Mouse (Mus musculus) small intestine, adult 2 months (tissue): ENCODE results near the gene Vps51. TPM values are rescaled to one million over a fixed set of nuclear protein-coding genes. Genes with fewer than 3 reads are reported as not detected.

ENCODE experiments used
- H3K27ac ChIP-seq: fragments of 200-500 bp; 2 replicates; pipeline ENCODE4 v1.5.1; 2012; ENCODE audit warnings: low read depth, low read length, control low read depth, inconsistent platforms; ENCODE audit not compliant: insufficient read depth
- H3K27me3 ChIP-seq: fragments of 200-500 bp; 2 replicates; pipeline ENCODE4 v1.6.1; 2012; ENCODE audit warnings: mild to moderate bottlenecking, moderate library complexity, low read length, inconsistent platforms; ENCODE audit not compliant: control insufficient read depth, insufficient read depth
- H3K36me3 ChIP-seq: fragments of 200-500 bp; 2 replicates; pipeline ENCODE4 v1.6.1; 2012; ENCODE audit warnings: mild to moderate bottlenecking, low read length, control low read depth, inconsistent platforms; ENCODE audit not compliant: control insufficient read depth, insufficient read depth
- H3K4me1 ChIP-seq: fragments of 200-500 bp; 2 replicates; pipeline ENCODE4 v1.6.1; 2012; ENCODE audit warnings: low read length, inconsistent platforms, mixed read lengths; ENCODE audit not compliant: control insufficient read depth, insufficient read depth, insufficient read length
- H3K4me3 ChIP-seq: fragments of 200-500 bp; 2 replicates; pipeline ENCODE4 v1.5.1; 2012; ENCODE audit warnings: low read depth, mild to moderate bottlenecking, control low read depth, inconsistent platforms, low read length, moderate library complexity
- CTCF ChIP-seq: fragments of 200-500 bp; IDR thresholded peaks from 2 replicates; pipeline ENCODE4 v1.5.1; 2012; ENCODE audit warnings: low read depth, mild to moderate bottlenecking, control low read depth, inconsistent platforms, low read length, moderate library complexity, mixed read lengths; ENCODE audit not compliant: insufficient replicate concordance, insufficient read length; ENCODE audit errors: extremely low read depth
- POLR2A ChIP-seq: fragments of 200-500 bp; IDR thresholded peaks from 2 replicates; pipeline ENCODE4 v1.6.1; 2012; ENCODE audit warnings: low read depth, mild to moderate bottlenecking, control low read depth, inconsistent platforms, low read length, moderate library complexity
- WGBS: fragments of 180-500 bp; shearing (Covaris S2); methylation state at CpG from one replicate; pipeline ENCODE4 v1.1.7; 2018; 5-methylcytosine and 5-hydroxymethylcytosine counted together
- polyA plus RNA-seq: library from polyadenylated mRNA; depleted of rRNA; stranded (reverse); fragments of >200 nt; gene quantifications from 2 replicates; pipeline ENCODE4 v1.2.3, GENCODE M21; 2012

The Vps51 gene
- polyA plus RNA-seq, 1 experiment: 84.2 TPM

GRCm38 (mm10) chr19:6038326-6038725 is 38.7 kb downstream of the Vps51 start:
- no peaks in the 10 kb centered on the region for H3K27me3 ChIP-seq
- TF ChIP-seq CTCF (no peak), POLR2A (no peak)
- no peaks in the 10 kb centered on the region for H3K36me3 ChIP-seq
- peak overlapping the region; percentile 57 for H3K27ac ChIP-seq
- H3K4me3 ChIP-seq: no peak overlapping the region
- WGBS: 43% methylated on average over 7 of the region's 7 CpGs
- peaks cover 21% of the 10 kb centered on the region for H3K4me1 ChIP-seq

DNA sequence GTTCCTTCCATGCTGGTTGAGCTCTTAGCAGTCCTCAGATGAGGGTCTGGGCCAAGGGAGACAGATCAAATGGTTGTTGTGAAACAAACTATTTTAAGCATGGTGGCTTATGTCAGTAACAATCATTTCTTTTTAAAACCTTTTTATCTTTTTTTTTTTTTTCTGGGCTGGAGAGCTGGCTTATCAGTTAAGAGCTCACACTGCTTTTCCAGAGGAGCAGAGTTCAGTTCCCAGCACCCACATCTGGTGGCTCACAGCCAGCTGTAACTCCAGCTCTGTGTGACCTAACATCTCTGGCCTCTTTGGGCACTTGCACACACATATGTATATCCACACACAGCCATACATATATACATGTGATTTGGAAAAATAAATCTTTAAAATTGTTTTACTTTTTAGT is 39.3 kb downstream of the Vps51 start:
- peak overlapping the region; percentile 89 for H3K27ac ChIP-seq
- TF ChIP-seq POLR2A (no peak), CTCF (no peak)
- H3K4me3 ChIP-seq: no peak overlapping the region
- H3K27me3 ChIP-seq: no peaks in the 10 kb centered on the region
- H3K36me3 ChIP-seq: no peaks in the 10 kb centered on the region
- peaks cover 25% of the 10 kb centered on the region for H3K4me1 ChIP-seq

DNA sequence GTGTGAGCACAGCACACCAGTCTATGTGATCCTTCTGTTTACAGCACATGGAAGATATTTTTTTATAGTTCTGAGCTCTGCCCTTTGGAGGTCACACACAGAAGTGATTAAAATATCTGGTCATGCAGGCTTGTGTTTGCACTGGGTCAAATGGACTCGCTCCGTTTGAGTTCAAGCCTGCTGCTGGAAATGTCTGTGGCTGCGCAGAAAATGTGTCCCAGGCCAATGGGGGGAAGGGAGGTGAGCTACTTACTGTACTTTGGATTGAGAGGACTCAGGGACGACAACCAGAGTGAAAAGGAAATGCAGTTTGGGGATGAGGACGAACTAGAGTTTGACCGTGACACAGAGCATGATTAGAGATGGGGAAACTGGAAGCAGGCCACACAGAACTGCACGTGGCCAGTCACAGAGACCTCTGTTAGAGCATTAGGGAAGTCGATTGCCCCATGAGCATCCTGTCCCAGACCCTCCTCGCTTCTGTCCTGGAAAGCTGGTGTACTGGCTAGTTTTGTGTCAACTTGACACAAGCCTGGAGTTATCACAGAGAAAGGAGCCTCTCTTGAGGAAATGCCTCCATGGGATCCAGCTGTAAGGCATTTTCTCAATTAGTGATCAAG is 41.0 kb downstream of the Vps51 start:
- Histone ChIP-seq H3K4me1 (peaks cover 31% of the 10 kb centered on the region), H3K27ac (peak overlapping the region; percentile 53), H3K27me3 (no peaks in the 10 kb centered on the region), H3K4me3 (no peak overlapping the region), H3K36me3 (no peaks in the 10 kb centered on the region)
- 26% methylated on average over 9 of the region's 9 CpGs for WGBS
- no peak for TF ChIP-seq CTCF
- TF ChIP-seq POLR2A: no peak

DNA sequence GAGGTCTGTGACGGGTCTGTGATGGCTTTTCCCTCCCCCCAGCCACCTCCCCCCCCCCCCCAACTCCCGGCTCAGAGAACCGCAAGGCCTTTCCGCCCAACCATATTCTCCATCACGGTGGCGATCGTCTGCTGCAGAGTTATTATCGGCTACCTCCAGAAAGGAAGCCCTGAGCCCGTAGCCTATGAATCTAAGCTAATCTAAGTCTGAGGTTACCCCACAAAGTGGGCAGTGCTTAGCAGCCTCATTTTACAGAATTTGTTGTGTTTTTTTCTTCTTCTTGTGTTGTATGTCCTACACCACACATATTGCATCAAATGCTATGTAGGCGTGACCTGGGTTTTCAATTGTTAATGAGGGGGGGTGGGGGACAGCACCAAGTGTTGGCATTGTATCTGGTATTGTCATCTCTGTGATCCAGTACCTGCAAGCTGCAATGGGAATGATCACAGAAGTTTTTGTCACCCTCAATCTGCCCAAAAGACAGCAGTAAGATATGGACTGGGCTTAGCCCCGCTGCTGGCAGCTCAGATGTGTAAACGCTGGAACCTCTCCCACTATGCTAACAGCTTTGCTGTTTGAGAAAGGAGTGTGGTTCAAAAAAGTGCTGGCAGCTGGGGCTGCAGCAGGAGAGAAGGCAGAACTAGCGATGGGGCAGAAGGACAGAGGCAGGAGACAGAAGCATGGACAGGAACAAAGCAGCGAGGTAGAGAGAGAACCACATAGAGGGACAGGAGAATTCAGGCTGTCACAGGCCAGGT is 46.3 kb downstream of the Vps51 start:
- no peak overlapping the region for H3K27ac ChIP-seq
- no peaks in the 10 kb centered on the region for H3K27me3 ChIP-seq
- WGBS: 72% methylated on average over 14 of the region's 14 CpGs
- no peaks in the 10 kb centered on the region for H3K36me3 ChIP-seq
- H3K4me3 ChIP-seq: no peak overlapping the region
- no peak for TF ChIP-seq CTCF
- no peak for TF ChIP-seq POLR2A
- H3K4me1 ChIP-seq: peaks cover 23% of the 10 kb centered on the region; the same call in 1 of the 2 replicates

GRCm38 (mm10) chr19:6029426-6029825 is 47.6 kb downstream of the Vps51 start:
- WGBS: 78% methylated on average over 9 of the region's 9 CpGs
- Histone ChIP-seq H3K4me3 (no peak overlapping the region), H3K4me1 (peaks cover 21% of the 10 kb centered on the region; the same call in 1 of the 2 replicates), H3K27me3 (no peaks in the 10 kb centered on the region), H3K36me3 (no peaks in the 10 kb centered on the region), H3K27ac (peak overlapping the region; percentile 71)
- no peak for TF ChIP-seq POLR2A
- no peak for TF ChIP-seq CTCF

DNA sequence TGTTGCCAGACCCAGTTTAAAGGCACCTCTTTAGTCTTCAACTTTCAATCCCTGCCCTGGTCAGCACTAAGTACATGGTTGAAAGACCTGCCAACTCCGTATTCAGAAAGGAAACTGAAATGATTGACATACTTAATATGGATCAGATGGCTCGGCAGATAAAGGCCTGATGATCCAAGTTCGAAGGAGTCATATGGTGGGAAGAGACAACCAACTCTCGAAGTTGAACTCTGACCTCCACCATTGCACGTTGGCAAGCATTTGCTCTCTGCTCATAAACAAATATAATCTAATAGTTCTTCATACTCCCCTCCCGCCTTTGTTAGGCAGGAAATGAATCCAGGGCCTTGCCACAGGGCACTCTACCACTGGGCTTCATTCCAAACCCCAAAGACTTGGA is 48.0 kb downstream of the Vps51 start:
- 13% methylated on average over 6 of the region's 6 CpGs for WGBS
- no peaks in the 10 kb centered on the region for H3K27me3 ChIP-seq

GRCm38 (mm10) chr19:6023930-6024329 is 53.1 kb downstream of the Vps51 start:
- Histone ChIP-seq H3K27me3 (no peaks in the 10 kb centered on the region), H3K4me1 (peaks cover 18% of the 10 kb centered on the region), H3K4me3 (no peak overlapping the region), H3K27ac (no peak overlapping the region), H3K36me3 (no peaks in the 10 kb centered on the region)
- 87% methylated on average over 7 of the region's 7 CpGs for WGBS
- TF ChIP-seq CTCF: no peak
- TF ChIP-seq POLR2A: no peak

More for the DNA sequence above, 48.0 kb downstream of the Vps51 start:
- no peak for TF ChIP-seq POLR2A
- TF ChIP-seq CTCF: no peak
- peaks cover 21% of the 10 kb centered on the region; the same call in 1 of the 2 replicates for H3K4me1 ChIP-seq
- H3K4me3 ChIP-seq: no peak overlapping the region
- H3K36me3 ChIP-seq: no peaks in the 10 kb centered on the region
- peak overlapping the region; percentile 71 for H3K27ac ChIP-seq
